In the genomic region with DNA sequence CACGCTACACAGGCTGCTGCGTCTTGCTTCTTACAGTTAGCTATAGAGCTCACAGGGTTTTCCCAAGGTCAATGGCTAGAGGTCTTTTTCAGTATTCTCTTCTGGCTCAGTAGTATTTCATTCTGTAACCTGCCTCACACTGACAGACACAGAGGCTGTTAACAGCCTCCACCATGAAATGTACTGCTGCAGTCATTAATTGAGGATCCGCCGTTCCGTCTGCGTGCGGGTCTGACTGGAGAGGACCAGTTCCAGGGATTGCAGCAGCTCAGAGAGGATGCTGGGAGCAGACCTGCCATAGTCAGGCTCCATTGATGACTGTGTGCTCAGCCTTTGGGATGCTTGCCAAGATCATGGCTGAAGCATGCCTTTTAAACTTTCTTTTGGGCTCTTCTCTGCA, we compare ENCODE assay signal across 10 mouse cellular contexts.
A peak's percentile ranks its signal among the peaks of the same experiment; 100 is the strongest.
DNase-seq lines count a peak whose midpoint lies in the region; ATAC-seq lines count a peak whose summit lies in the region.
"Had no signal": no experiment of that assay in that cellular context is flagged by ENCODE, and none has a peak within 500 bp of the region (broad histone marks: within the 10 kb centered on the region; RNA-seq: fewer than 3 reads in every experiment).

No protein-coding gene starts in this region.

- H3K9ac ChIP-seq in hindbrain, embryonic 13.5 days: no peak overlapping the region
- no peak overlapping the region for H3K9ac ChIP-seq in hindbrain, embryonic 15.5 days
- no peak overlapping the region for H3K9ac ChIP-seq in midbrain, embryonic 14.5 days (replicated peaks; ENCODE audit: low read length)

- H3K27ac ChIP-seq in hindbrain, embryonic 13.5 days: peak overlapping the region; percentile 45
- no peak overlapping the region for H3K27ac ChIP-seq in hindbrain, embryonic 10.5 days
- peak overlapping the region; percentile 46 for H3K27ac ChIP-seq in hindbrain, embryonic 15.5 days (replicated peaks)
- no peak overlapping the region for H3K27ac ChIP-seq in midbrain, embryonic 14.5 days (replicated peaks; ENCODE audit: low read depth, low read length)

- ATAC-seq in hindbrain, embryonic 13.5 days (ENCODE audit: low FRiP score): peak; percentile 72; the same call in 1 of the 2 replicates
- peak; percentile 76; the same call in 1 of the 2 replicates for ATAC-seq in hindbrain, embryonic 15.5 days (ENCODE audit: low FRiP score, low read depth)
- ATAC-seq in midbrain, embryonic 14.5 days (ENCODE audit: low FRiP score, low TSS enrichment): no peak
- no peak for ATAC-seq in cerebellum, adult (ENCODE audit: insufficient number of reproducible peaks, low FRiP score, low TSS enrichment)

- H3K4me3 ChIP-seq in hindbrain, embryonic 13.5 days: no peak overlapping the region
- H3K4me3 ChIP-seq in hindbrain, embryonic 10.5 days: no peak overlapping the region
- no peak overlapping the region for H3K4me3 ChIP-seq in hindbrain, embryonic 15.5 days
- no peak overlapping the region for H3K4me3 ChIP-seq in midbrain, embryonic 14.5 days (replicated peaks; ENCODE audit: low read depth, low read length)

- H3K4me1 ChIP-seq in hindbrain, embryonic 13.5 days (replicated peaks): peaks cover 13% of the 10 kb centered on the region
- no peaks in the 10 kb centered on the region for H3K4me1 ChIP-seq in hindbrain, embryonic 10.5 days (replicated peaks)
- H3K4me1 ChIP-seq in hindbrain, embryonic 15.5 days (replicated peaks): peaks cover 8% of the 10 kb centered on the region; the same call in 1 of the 2 replicates
- no peaks in the 10 kb centered on the region for H3K4me1 ChIP-seq in midbrain, embryonic 14.5 days (ENCODE audit: control insufficient read depth, insufficient read depth, low read length)

- 40% methylated on average over 7 of the region's 7 CpGs for WGBS in hindbrain, embryonic 13.5 days
- 89% methylated on average over 7 of the region's 7 CpGs for WGBS in hindbrain, embryonic 10.5 days
- 30% methylated on average over 7 of the region's 7 CpGs for WGBS in hindbrain, embryonic 15.5 days
- WGBS in midbrain, embryonic 14.5 days: 52% methylated on average over 7 of the region's 7 CpGs

- no peaks in the 10 kb centered on the region for H3K27me3 ChIP-seq in hindbrain, embryonic 13.5 days
- no peaks in the 10 kb centered on the region for H3K27me3 ChIP-seq in hindbrain, embryonic 10.5 days (ENCODE audit: insufficient read depth, poor library complexity, severe bottlenecking)
- H3K27me3 ChIP-seq in hindbrain, embryonic 15.5 days: no peaks in the 10 kb centered on the region
- no peaks in the 10 kb centered on the region for H3K27me3 ChIP-seq in midbrain, embryonic 14.5 days (ENCODE audit: control insufficient read depth, insufficient read depth, low read length)

- no peak for DNase-seq in hindbrain, embryonic 10.5 days (ENCODE audit: low spot score)
- DNase-seq in adipocyte (ENCODE audit: low spot score): peak; percentile 7
- peak; percentile 65 for DNase-seq in midbrain, embryonic 14.5 days
- DNase-seq in thymus, postnatal 36 days: no peak
- no peak for DNase-seq in heart, adult 11 months

- H3K36me3 ChIP-seq in hindbrain, embryonic 13.5 days: no peaks in the 10 kb centered on the region
- H3K36me3 ChIP-seq in hindbrain, embryonic 10.5 days: no peaks in the 10 kb centered on the region
- no peaks in the 10 kb centered on the region for H3K36me3 ChIP-seq in hindbrain, embryonic 15.5 days
- H3K36me3 ChIP-seq in midbrain, embryonic 14.5 days (ENCODE audit: control insufficient read depth, insufficient read depth, low read length): no peaks in the 10 kb centered on the region

- peak overlapping the region; percentile 30; the same call in 1 of the 2 replicates for H3K4me2 ChIP-seq in hindbrain, embryonic 13.5 days
- H3K4me2 ChIP-seq in hindbrain, embryonic 15.5 days: peak overlapping the region; percentile 33; the same call in 1 of the 2 replicates
- no peak overlapping the region for H3K4me2 ChIP-seq in midbrain, embryonic 14.5 days (ENCODE audit: low read length)
- H3K4me2 ChIP-seq: heart, embryonic 11.5 days; liver, embryonic 11.5 days had no signal

- no peaks in the 10 kb centered on the region for H3K9me3 ChIP-seq in hindbrain, embryonic 13.5 days
- no peaks in the 10 kb centered on the region for H3K9me3 ChIP-seq in hindbrain, embryonic 10.5 days
- no peaks in the 10 kb centered on the region for H3K9me3 ChIP-seq in hindbrain, embryonic 15.5 days
- H3K9me3 ChIP-seq in midbrain, embryonic 14.5 days (ENCODE audit: control insufficient read depth, low read length): no peaks in the 10 kb centered on the region

Comparison
In these comparisons a context has a peak if more than half of its experiments do, and no peak if none do; other contexts are left out.
1. H3K27ac ChIP-seq: peak in hindbrain, embryonic 13.5 days (single experiment) and hindbrain, embryonic 15.5 days (single experiment); none in hindbrain, embryonic 10.5 days (single experiment) and midbrain, embryonic 14.5 days (single experiment).
2. ATAC-seq: peak in hindbrain, embryonic 13.5 days (single experiment) and hindbrain, embryonic 15.5 days (single experiment); none in midbrain, embryonic 14.5 days (single experiment) and cerebellum, adult (single experiment).
3. DNase-seq: peak in adipocyte (single experiment) and midbrain, embryonic 14.5 days (single experiment); none in hindbrain, embryonic 10.5 days (single experiment), thymus, postnatal 36 days (0 of 2) and heart, adult 11 months (single experiment).